Mouse (Mus musculus) E14TG2a.4 (cell line): Measurements from ENCODE around the gene Ptov1.

Experiments used
- CTCF ChIP-seq: conservative IDR thresholded peaks from 2 replicates; pipeline ENCODE4 v1.5.1; 2014; ENCODE audit warnings: low read length
- NANOG ChIP-seq: IDR thresholded peaks from 2 replicates; pipeline ENCODE4 v1.6.1; 2014; ENCODE audit warnings: borderline replicate concordance, low read length, mixed read lengths
- POU5F1 ChIP-seq: IDR thresholded peaks from 2 replicates; pipeline ENCODE4 v1.6.1; 2014; ENCODE audit warnings: low read length, borderline replicate concordance

GRCm38 (mm10) chr7:44868919-44869696, 480 bp downstream of the Ptov1 start:
- TF ChIP-seq CTCF: no peak
- TF ChIP-seq NANOG: no peak
- no peak for TF ChIP-seq POU5F1
